8 mouse cellular contexts compared by ENCODE assay signal in genomic region chr2:158669199-158670195, GRCm38 (mm10). TPM values are rescaled to one million over a fixed set of nuclear protein-coding genes. Genes with fewer than 3 reads are reported as not detected.
DNase-seq lines count a peak whose midpoint lies in the region; ATAC-seq and TF ChIP-seq lines count a peak whose summit lies in the region.
"Had no signal": no experiment of that assay in that cellular context is flagged by ENCODE, and none has a peak within 500 bp of the region (broad histone marks: within the 10 kb centered on the region; RNA-seq: fewer than 3 reads in every experiment).

No protein-coding gene starts in this region.

- no peaks in the 10 kb centered on the region for H3K36me3 ChIP-seq in forebrain, embryonic 16.5 days (ENCODE audit: control insufficient read depth, insufficient read depth)
- no peaks in the 10 kb centered on the region for H3K36me3 ChIP-seq in limb, embryonic 10.5 days

- H3K9me3 ChIP-seq in forebrain, embryonic 16.5 days (ENCODE audit: control insufficient read depth, low read length), result no peaks in the 10 kb centered on the region
- H3K9me3 ChIP-seq in limb, embryonic 10.5 days (replicated peaks), result no peaks in the 10 kb centered on the region

- H3K27me3 ChIP-seq in forebrain, embryonic 16.5 days (replicated peaks; ENCODE audit: control insufficient read depth, insufficient read depth, low read length), result peaks cover 2% of the 10 kb centered on the region; the same call in 1 of the 2 replicates
- peaks cover 67% of the 10 kb centered on the region for H3K27me3 ChIP-seq in limb, embryonic 10.5 days (ENCODE audit: low read depth, poor library complexity, severe bottlenecking)

- intact Hi-C loops in left cerebral cortex, postnatal 25 days (cut with DNase I), result no loop called here

- no peak overlapping the region for H3K9ac ChIP-seq in forebrain, embryonic 16.5 days (replicated peaks; ENCODE audit: low read depth, low read length)

- no peak for DNase-seq in layer of hippocampus, adult 2 months (ENCODE audit: low spot score in 2 of 2)
- DNase-seq in layer of hippocampus, adult 18-20 months (ENCODE audit: low spot score in 2 of 2), result no peak
- no peak for DNase-seq in limb, embryonic 10.5 days (ENCODE audit: low spot score)
- peak; percentile 65 for DNase-seq in thymus, postnatal 0 days (ENCODE audit: low spot score)
- no peak for DNase-seq in left cerebral cortex, postnatal 25 days (ENCODE audit: low spot score in 2 of 2)
- no peak for DNase-seq in urinary bladder, postnatal 25 days (ENCODE audit: low spot score)

- WGBS in forebrain, embryonic 16.5 days, result 74% methylated on average over 13 of the region's 13 CpGs
- WGBS in limb, embryonic 10.5 days, result 58% methylated on average over 13 of the region's 13 CpGs

- H3K4me2 ChIP-seq in forebrain, embryonic 16.5 days (ENCODE audit: low read length), result peak overlapping the region; percentile 96

- H3K4me1 ChIP-seq in forebrain, embryonic 16.5 days (replicated peaks; ENCODE audit: control insufficient read depth, insufficient read depth, low read length), result peaks cover 44% of the 10 kb centered on the region
- H3K4me1 ChIP-seq in limb, embryonic 10.5 days, result peaks cover 60% of the 10 kb centered on the region

- ATAC-seq in forebrain, embryonic 16.5 days, result no peak

- H3K27ac ChIP-seq in layer of hippocampus, adult 2 months, result peak overlapping the region; percentile 98
- no peak overlapping the region for H3K27ac ChIP-seq in forebrain, embryonic 16.5 days (ENCODE audit: low read length)
- no peak overlapping the region for H3K27ac ChIP-seq in limb, embryonic 10.5 days
- H3K27ac ChIP-seq: macrophage had no signal

- no peak for TF ChIP-seq CTCF in layer of hippocampus, adult 2 months (conservative IDR thresholded peaks at IDR 0.05)

- peak overlapping the region; percentile 95 for H3K4me3 ChIP-seq in layer of hippocampus, adult 2 months
- peak overlapping the region; percentile 73; the same call in 1 of the 2 replicates for H3K4me3 ChIP-seq in forebrain, embryonic 16.5 days (replicated peaks; ENCODE audit: low read length)
- peak overlapping the region; percentile 66; the same call in 1 of the 2 replicates for H3K4me3 ChIP-seq in limb, embryonic 10.5 days

RNA-seq across cellular contexts. Expression of gene Ppp1r16b, which starts 4.3 kb away (rescaled TPM):
- total RNA-seq in layer of hippocampus, adult 2 months (2021), result 100 to 1,000 TPM; 147 to 150 TPM
- total RNA-seq in layer of hippocampus, adult 18-20 months (2021), result 100 to 1,000 TPM; 141 to 144 TPM
- polyA plus RNA-seq in forebrain, embryonic 16.5 days (2015; fragmentation: Nextera tagmentation; extraction: Ambion mirVana), result 30.3 and 33.3 TPM in 2 replicates
- 4.4 TPM in 2 replicates for polyA plus RNA-seq in limb, embryonic 10.5 days (2016; fragmentation: Nextera tagmentation; extraction: Ambion mirVana)
- polyA plus RNA-seq in thymus, postnatal 0 days (2015; fragmentation: Nextera tagmentation; extraction: Ambion mirVana), result 45.4 and 58.3 TPM in 2 replicates
- total RNA-seq in left cerebral cortex, postnatal 25 days (2021), result 100 to 1,000 TPM; 119 to 132 TPM

RNA-seq across cellular contexts. Expression of gene Actr5, which starts 44.8 kb away (rescaled TPM):
- 10 to 100 TPM; 11.3 to 12.8 TPM for total RNA-seq in layer of hippocampus, adult 2 months (2021)
- total RNA-seq in layer of hippocampus, adult 18-20 months (2021), result 10 to 100 TPM; 10.3 to 12.7 TPM
- 11.3 and 12.3 TPM in 2 replicates for polyA plus RNA-seq in forebrain, embryonic 16.5 days (2015; fragmentation: Nextera tagmentation; extraction: Ambion mirVana)
- 13.8 and 16.2 TPM in 2 replicates for polyA plus RNA-seq in limb, embryonic 10.5 days (2016; fragmentation: Nextera tagmentation; extraction: Ambion mirVana)
- 16.1 and 18.4 TPM in 2 replicates for polyA plus RNA-seq in thymus, postnatal 0 days (2015; fragmentation: Nextera tagmentation; extraction: Ambion mirVana)
- total RNA-seq in left cerebral cortex, postnatal 25 days (2021), result 1 to 10 TPM; 7.3 to 9.6 TPM

RNA-seq across cellular contexts. Expression of gene Slc32a1, which starts 58.9 kb away (rescaled TPM):
- total RNA-seq in layer of hippocampus, adult 2 months (2021), result 10 to 100 TPM; 63.9 to 65.4 TPM
- 10 to 100 TPM; 71.2 to 76.5 TPM for total RNA-seq in layer of hippocampus, adult 18-20 months (2021)
- polyA plus RNA-seq in forebrain, embryonic 16.5 days (2015; fragmentation: Nextera tagmentation; extraction: Ambion mirVana), result 5.9 and 7.7 TPM in 2 replicates
- polyA plus RNA-seq in limb, embryonic 10.5 days (2016; fragmentation: Nextera tagmentation; extraction: Ambion mirVana), result not detected in 2 replicates
- polyA plus RNA-seq in thymus, postnatal 0 days (2015; fragmentation: Nextera tagmentation; extraction: Ambion mirVana), result not detected in 2 replicates
- 100 to 1,000 TPM in 1 of 2 experiments, 10 to 100 TPM in 1; 81.8 to 112 TPM for total RNA-seq in left cerebral cortex, postnatal 25 days (2021)
